Mouse (Mus musculus) skeletal muscle tissue, adult 2 months (tissue): ENCODE data around the gene Aipl1.

Source experiments
- DNase-seq: peaks from one replicate; pipeline ENCODE4 v3.0.0-alpha.2; 2012; ENCODE audit warnings: low read depth, low spot score

The Aipl1 gene

DNA sequence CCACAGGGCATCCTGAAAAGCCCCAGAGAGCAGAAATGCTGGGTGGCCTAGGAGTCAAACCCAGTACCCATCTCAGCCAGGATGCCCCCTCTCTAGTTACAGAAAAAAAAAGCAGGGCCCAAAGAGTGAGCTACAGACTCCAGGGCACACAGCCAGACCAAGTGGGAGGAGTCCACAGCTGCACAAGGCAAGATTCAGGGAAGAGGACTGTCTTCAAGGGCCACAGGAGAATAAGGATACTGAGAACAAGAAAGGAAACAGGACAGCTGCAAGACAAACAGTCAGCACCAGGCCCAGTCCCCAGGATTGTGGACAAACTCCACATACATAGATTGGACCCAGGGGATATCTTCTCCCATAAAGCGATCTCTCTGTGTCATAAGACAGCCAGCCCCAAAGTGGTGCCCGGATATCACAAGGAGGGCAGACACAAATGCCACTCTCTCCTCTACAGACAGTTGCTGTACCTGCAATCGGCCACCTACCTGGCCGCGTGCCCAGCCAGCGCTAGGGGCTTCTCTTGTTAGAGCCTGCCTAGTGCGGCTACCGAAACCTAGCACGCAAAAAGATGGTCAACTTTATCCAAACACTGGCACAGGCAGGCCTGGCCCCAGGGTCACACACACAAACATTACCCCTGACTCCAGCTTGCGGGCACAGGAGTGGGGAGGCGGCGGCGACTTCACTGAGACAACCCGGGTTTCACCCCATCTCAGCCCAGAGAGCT is 13.0 kb upstream of the Aipl1 start:
- no peak for DNase-seq

DNA sequence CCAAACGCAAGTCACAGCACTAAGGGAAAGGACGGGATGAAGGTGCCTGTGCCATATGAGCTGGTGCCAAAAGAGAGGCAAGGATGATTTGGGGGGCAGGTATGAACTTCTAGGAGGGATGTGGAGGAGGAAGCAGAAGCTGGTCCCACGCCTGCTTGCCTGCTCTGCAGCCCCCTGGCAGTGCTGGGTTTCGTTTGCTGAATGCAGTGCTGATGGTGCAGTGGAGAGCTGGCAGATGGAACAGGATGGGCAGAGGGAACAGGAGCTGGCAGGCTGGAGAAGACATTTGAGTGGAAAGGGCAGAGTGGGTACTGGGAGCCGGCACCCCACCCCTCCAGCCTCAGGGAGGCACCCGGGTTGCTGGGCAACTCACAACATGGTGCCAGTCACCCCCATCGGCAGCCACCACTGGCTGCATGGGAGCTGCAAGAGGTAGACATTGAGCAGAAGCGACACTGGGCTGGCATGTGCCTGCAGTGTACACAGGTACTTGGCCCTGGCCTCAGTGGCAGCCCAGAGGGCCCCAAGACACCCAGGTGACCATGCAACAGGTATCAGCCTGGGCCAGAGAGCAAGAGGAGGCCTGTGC is 12.0 kb upstream of the Aipl1 start:
- DNase-seq, result no peak

DNA sequence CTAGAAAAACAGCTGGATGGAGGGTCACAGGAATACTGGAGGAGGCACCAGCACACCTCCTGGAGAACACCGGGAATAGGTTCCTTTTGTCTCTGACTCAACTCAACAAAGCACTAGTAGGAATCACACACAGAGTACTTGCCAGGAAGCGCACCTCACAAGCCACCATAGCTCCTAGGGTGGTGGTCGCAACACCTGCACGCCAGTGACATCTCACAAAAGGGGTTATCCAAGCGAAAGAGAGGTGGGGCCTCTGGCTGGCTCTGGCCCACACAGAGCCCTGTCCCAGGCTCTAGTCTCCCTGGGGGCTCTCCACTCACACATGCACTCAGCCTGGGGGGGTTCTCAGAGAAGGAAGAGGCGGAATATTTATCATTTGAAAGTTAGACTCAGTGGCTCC is 11.4 kb upstream of the Aipl1 start:
- no peak for DNase-seq

DNA sequence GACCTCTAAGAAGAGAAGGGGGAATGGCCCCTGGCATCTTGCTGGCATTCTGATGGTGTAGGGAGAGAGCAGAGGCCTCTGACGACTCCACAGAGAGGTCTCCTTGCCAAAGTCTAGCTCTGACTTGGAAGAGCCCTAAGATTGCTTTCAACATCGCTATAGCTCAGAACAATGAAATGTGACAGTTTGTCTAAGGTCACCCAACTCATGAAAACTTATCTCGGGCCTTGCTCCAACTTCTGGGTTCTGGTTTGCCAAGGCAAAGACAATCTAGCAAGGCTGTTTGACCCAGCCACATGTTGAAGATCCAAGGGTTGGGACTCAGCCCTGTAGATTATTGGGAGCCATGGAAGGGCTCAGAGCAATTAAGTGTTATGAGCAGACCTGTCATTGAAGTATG is 6.9 kb upstream of the Aipl1 start:
- DNase-seq, result no peak

DNA sequence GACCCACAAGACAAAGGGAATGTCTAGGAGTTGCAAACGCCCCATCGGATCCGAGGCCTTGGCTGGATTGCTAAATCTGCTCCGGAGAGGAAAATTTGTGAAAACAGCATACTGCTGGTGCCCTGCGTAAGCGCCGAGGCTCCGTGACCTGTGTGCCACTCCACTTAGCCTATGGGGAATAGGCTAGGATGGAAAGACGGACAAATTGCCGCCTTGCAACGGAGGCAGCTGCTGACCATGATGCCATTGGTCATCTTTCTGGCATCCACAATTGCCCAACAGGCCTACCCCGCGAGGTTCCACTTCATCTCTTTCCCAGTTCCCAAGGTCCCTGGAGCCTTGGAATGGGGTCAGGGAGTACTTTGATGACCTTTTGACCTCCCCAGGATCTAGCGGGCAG is 5.3 kb upstream of the Aipl1 start:
- no peak for DNase-seq

DNA sequence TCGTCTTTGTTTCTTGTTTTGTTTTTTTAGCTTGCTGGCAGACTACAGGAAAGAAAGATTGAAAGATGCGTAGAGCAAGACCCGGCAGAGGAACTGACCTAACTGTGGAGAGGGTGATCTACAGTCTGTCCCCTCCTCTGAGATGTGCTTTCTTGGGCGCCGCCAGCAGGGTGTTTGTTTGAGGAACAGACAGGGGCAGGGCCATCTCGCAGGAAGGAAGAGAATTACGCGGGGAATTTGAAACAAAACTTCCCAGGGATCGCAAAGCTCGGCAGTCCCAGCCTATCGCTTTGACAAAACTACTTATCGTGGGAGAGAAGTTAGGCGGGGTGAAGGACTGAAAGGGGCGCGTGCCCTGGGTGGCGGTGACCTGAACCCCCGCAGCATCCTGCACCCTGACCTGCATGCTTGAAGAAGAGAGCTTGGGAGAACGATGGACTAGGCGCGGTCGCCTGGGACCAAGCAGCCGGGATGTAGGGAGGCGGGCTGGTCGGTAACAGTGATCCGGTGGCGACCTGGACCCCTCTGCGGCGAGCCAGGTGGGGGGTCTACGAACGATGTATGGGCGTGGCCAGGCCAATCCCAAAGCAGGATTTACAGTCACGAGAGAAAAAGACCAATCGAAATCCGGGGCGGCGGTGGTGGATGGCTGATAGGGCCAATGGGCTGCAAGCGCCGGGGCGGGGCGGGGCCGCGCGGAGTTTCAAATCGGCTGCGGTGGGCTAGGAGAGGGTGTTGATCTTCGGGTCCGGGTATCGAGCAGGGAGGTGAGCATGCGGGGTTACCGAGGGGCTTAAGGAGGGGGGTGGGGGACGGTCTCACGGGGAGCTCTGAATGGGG is 4.7 kb upstream of the Aipl1 start, which contains the start of gene Pimreg:
Gene Pimreg, plus strand, starts transcription at position 265 of the 840 bp plus-strand sequence.
- DNase-seq, result peak; percentile 44

DNA sequence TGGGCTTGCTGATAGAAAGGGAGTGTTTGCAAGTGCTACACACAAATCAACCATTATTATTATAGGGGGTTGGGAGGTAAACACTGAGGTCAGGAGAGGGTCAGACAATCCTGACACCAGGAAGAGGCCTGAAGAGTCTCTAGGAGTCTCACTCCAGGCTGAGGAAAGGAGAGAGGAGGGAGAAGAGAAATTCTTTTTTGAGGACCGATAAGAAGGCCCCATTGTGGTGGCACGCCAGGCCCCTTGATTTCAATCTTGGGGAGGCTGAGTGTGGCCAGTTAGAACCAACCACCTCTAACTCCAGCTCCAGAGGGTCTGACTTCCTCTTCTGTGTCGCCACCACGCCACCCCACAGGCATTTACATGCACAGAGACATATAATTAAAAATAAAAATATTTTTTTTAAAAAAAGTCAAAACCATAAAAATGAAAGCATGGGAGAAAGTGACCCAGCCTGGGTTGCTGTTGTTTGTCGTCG is 4.0 kb upstream of the Aipl1 start:
- no peak for DNase-seq

DNA sequence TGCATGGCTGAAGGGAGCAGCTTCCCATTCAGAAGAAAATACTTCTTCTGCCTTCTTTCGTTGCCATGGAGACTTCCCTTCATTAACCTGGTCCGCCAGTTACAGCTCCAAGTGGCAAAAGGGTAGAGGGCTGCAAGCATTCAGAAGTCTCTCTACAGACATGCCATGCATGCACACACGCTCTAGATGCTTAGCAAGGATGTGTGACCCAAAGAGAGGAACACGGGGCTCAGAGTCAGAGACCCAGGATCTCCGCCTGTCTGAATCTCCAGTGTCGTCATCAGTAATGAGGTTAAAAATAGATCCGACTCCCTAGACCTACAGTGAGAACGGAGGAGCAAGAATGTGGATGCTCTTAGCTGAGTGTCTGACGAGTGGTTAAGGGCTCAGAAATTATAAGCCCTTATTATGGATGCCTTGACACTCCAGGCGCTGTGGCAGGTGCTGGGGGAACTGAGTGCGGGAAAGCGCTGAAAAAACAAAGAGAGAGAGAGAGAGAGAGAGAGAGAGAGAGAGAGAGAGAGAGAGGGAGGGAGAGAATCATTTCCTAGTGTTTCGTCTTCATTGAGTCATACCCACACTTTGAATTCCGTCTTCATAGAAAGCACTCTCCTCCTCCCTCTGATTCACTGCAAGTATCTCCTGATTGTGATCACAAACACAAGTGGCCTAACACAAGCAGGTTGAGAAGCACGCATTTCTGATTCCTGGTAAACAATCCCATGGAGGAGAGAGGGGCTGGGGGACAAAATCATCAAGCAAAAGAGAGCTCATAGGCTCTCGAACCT is 2.5 kb upstream of the Aipl1 start:
- DNase-seq, result no peak

DNA sequence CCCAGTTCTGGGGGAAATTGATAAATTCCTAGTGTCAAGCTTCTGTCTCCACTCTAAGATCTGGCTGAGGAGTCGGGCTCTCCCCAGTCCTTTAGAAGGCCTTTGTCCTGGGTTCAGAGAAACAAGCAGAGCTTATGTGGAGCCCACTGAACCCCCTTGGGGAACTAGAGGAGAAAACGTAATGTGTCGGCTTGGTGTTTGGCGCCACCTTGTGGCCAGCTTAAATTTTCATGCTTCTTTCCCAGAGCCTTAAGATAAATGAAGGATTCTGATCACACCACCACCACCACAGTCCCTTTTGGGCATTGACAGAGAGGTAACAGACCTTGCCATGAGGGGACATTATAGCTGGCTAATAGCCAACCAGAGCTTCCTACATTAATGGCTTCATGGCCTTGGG is 687 bp upstream of the Aipl1 start:
- peak; percentile 32 for DNase-seq

DNA sequence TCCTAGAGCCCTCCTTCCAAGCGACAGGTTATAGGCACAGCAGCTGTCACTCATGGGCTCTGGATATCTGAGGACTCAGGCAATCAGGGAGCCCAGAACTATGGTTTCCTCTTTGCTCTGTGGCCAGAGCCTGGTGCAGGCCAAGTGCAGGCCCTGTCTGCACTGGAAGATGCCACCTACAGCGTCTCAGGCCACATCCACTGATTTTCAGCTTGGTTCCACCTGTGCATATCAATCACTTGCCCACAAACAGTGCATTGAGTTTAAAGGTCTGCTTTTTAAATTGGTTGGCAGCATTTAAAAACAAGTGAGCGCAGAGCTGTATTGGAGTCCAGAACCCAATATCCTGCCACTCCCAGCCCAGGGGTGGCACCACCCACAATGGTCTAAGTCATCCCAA is 4.7 kb downstream of the Aipl1 start:
- no peak for DNase-seq

DNA sequence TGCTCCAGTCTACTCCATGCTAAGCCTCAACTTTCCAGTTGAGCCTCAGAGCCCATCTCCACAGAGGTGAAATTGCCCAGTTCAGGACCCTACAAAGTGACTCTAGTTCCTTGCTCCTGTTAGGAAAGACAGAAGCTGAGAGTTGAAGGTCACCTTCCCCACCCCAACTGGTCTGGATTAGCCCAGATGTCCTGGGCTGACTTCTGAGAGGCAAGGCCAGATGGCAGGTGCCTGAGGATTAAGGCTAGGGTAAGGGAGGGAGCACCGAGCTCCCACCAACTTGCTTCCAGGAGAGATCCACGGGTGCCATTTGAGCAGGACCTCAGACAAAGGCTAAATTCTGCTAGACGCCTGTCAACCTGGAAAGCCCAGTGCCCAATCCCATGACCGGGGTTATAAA is 5.2 kb downstream of the Aipl1 start:
- DNase-seq, result no peak

DNA sequence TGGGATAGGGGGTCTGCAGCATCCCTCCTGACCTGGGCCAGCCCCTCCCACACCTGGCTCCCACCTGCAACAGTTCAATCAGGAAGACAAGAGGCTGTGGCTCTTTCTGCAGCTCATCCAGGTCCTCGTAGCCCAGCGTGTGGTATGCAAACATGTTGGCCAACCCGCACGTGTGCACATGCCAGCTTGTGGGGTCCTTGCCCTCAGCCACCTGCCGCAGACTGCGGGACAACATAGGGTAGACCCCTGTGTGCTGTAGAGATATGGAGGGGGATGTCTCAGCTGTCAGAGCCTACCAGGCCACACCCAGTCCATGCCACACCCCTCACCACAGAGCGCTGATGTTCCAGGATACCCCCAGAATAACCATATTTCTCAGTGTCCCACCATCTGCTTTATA is 6.0 kb downstream of the Aipl1 start:
- no peak for DNase-seq

DNA sequence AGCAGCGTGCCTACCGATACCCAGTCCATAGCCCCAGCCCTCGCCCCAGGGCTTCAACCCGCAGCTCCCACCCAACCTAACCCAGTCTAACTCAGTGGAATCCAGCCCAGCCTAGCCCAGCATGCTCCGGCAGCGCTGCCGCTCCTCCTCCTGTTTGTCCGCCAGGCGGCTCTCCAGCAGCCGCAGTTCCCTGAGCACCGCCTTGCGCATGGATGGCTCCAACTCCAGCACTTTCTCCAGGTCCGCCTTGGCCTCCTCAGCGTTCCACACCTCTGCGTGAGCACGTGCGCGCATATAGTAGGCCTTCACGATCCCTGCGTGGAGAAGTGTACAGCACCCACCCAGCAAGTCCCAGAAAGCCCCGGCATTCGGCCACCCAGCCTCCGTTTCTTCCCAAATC is 8.2 kb downstream of the Aipl1 start:
- no peak for DNase-seq

DNA sequence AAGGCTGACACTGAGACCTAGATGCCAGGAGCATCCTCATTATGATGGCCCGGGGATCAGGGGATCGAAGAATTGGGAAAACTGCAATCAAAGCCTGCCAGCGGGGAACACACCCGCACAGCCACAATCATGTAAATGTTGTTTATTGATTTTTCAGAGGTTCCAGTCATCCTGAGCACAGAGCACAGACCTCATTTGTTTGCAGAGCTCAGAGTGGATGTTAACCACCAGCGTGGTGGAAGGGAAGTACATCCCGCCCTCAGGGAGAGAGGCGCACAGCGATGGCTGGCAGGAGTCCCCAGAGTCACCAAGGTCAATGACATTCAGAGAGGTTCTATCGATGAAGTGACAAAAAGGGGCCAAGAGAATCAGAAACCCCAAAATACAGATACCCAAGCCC is 9.5 kb downstream of the Aipl1 start:
- DNase-seq, result no peak

DNA sequence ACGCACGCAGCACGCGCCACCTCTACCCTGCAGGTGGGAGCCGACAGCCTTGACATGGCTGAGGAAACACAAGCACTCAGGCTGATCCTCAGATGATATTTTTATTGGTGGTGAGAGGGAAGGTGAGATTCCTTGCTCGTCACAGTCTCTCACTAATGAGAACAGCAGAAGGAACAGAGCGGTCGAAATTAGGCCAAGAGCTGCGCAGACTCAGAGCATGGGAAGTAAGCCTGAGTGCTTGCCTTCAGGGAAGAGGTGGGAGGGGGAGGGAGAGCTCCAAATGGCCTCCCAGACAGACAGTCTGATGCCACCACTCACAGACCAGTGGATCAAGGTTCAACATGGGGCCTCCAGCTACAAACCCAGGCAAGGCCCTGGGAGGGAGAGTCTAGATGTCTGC is 10.8 kb downstream of the Aipl1 start:
- no peak for DNase-seq

DNA sequence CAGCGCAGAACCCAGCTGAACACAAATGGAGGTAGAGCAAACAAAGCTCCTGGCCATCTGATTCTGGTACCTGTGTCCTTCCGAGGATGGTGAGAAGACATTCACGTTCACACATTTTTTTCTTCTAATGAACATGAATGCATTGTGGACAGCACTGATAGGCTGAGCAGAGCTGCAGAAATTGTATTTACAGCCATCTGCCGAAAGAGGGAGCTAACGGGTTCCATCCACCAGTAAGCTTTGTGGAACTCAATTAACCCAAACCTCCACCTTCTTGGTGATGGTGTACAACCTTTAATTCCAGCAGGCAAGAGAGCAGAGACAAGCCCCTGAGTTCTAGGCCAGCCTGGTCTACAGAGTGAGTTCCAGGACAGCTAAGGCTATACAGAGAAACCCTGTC is 11.5 kb downstream of the Aipl1 start:
- no peak for DNase-seq

DNA sequence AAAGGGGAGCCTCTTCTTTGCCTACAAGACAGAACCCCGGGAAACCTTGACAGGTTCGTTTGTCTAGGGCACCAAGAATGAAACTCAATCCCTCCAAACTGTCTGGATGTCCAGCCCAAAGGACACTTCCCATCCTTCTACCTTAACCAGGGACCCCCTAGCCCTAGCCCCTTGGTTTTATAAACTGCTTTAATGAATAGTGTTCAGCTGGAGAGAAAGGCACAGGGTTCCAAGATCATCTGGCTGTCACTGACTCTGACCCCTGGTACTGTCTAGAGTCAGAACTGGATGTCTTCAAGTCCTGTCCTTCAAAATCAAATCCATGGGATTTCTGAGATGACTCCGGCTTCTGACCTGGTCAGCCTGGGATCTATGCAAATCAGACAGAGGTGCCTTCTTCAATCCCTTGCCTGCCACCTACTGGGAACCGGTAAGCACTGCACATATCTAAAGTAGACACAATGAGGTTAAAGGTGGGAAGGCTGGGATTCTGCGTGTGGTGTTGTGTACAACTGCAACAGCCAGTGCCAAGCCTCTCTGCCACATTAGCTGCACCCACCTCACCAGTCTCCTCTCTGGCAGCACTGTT is 13.0 kb downstream of the Aipl1 start:
- peak; percentile 54 for DNase-seq

DNA sequence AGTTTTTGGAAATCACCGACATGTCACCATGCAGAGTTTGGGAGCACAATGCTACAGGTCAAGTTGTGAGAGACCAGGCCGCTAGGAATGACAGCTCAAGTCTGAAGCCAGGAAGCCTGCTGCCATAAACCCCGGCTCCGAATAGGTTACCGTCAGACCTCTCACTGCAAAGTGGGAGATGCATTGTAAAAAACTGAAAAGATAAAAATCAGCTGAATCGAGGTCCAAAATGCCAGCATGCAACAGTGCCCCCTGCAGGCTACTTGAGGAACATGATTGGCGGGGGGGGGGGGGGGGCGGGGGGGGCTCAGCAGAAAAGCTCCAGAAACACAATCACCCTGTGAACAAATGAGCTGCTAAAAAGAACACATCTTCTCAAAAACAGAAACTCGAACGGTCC is 13.7 kb downstream of the Aipl1 start:
- DNase-seq, result no peak

DNA sequence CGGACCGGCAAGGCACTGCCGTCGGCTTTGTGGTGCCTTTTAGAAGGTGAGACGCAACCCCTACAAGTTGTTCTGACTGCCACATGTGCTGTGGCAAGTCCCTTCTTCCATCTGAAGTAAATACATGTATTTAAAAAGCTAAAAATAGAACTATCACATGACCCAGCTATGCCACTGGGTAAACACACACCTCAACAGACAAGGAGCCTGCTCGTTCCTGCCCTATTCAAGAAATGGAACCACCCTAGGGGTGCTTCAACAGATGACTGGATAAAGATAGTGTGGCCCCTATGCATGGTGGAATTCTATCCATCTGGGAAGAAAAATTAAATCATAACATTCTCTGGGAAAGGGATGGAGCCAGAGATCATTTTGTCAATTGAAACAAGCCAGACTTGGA is 14.5 kb downstream of the Aipl1 start:
- DNase-seq, result no peak

DNA sequence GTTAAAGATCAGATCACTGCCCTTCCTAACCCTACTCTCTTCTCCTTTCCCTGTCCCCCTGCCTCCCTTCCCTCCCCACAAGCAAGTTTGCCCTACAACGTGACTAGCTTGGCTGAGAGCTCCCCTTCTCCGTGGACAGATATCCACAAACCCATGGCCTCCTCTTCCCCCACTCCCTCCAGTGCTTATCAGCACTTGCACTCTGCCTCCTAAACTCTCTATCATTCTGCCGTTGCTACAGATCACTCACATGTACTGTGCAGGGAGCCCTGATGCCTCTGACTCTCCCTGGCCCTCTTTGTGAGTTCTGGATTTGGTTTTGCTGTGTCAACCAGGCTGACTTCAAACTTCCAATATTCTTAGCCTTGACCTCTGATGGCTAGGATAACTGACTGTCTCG is 16.3 kb downstream of the Aipl1 start:
- DNase-seq, result no peak

DNA sequence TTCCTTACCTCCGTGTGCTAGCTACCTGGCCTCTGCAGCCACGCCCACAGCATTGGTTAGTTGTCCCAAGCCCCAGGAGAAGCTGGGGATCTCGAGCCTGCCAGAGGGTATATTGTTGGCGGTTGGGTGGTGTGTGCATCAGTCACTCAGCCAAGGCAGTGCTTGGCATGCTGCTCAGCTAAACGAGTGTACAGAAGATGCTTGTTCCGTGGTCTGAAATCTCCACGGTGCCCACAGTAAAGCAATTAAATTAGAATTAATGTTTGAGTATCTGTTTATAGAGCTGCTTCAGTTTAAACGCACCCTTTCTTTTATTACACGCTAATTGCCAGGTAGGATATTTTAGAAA is 20.1 kb downstream of the Aipl1 start:
- DNase-seq, result no peak
